ENCODE assay signal across 21 mouse cellular contexts in the genomic region with DNA sequence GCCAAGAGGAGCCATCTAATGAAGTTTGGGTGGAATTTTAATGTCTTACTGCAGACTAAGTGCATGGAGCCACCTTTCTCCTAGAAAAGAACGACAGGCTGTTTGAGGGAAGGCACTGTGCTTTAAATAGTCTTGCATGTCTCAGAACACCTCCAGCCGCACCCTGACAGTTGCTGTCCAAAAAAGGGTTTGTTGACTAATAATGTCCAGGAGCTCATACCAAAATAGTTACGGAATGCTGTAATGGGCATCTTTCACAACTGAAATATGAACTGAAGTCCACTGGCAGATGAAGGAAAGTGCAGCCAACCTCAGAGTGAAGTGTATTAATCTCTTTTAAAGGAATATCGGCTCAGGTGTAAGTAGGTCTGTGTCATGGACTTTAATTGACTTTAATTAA. TPM values are rescaled to one million over a fixed set of nuclear protein-coding genes. Genes with fewer than 3 reads are reported as not detected.
DNase-seq lines count a peak whose midpoint lies in the region; ATAC-seq and TF ChIP-seq lines count a peak whose summit lies in the region.
"Had no signal": no experiment of that assay in that cellular context is flagged by ENCODE, and none has a peak within 500 bp of the region (broad histone marks: within the 10 kb centered on the region; RNA-seq: fewer than 3 reads in every experiment).

No protein-coding gene starts in this region.

- no peaks in the 10 kb centered on the region for H3K9me3 ChIP-seq in lung, postnatal 0 days (ENCODE audit: low read length)
- no peaks in the 10 kb centered on the region for H3K9me3 ChIP-seq in heart, embryonic 15.5 days (replicated peaks)
- no peaks in the 10 kb centered on the region for H3K9me3 ChIP-seq in midbrain, postnatal 0 days (ENCODE audit: low read length)
- H3K9me3 ChIP-seq: embryonic facial prominence, embryonic 12.5 days; hindbrain, embryonic 15.5 days had no signal

- no peak overlapping the region for H3K27ac ChIP-seq in lung, postnatal 0 days (ENCODE audit: low read length)
- peak overlapping the region; percentile 64 for H3K27ac ChIP-seq in heart, embryonic 15.5 days
- H3K27ac ChIP-seq in midbrain, postnatal 0 days (ENCODE audit: low read depth, low read length): no peak overlapping the region
- H3K27ac ChIP-seq: embryonic facial prominence, embryonic 12.5 days; gastrocnemius, adult 2 months; hindbrain, embryonic 15.5 days had no signal

- ATAC-seq in lung, postnatal 0 days: no peak
- no peak; the same call in 1 of the 2 replicates for ATAC-seq in heart, embryonic 15.5 days (replicated peaks; ENCODE audit: insufficient number of reproducible peaks, insufficient read depth, low FRiP score, low read depth)
- ATAC-seq in midbrain, postnatal 0 days (ENCODE audit: low FRiP score): no peak
- ATAC-seq: forebrain, embryonic 16.5 days; intestine, embryonic 16.5 days had no signal

- no peak overlapping the region for H3K4me2 ChIP-seq in lung, postnatal 0 days (replicated peaks; ENCODE audit: low read depth, low read length)
- no peak overlapping the region; the same call in 1 of the 2 replicates for H3K4me2 ChIP-seq in heart, embryonic 15.5 days
- H3K4me2 ChIP-seq in midbrain, postnatal 0 days (ENCODE audit: low read depth, low read length, poor library complexity, severe bottlenecking): no peak overlapping the region
- H3K4me2 ChIP-seq: embryonic facial prominence, embryonic 12.5 days; hindbrain, embryonic 15.5 days had no signal

- no peak overlapping the region for H3K9ac ChIP-seq in lung, postnatal 0 days (replicated peaks; ENCODE audit: low read depth)
- no peak overlapping the region for H3K9ac ChIP-seq in heart, embryonic 15.5 days
- no peak overlapping the region for H3K9ac ChIP-seq in midbrain, postnatal 0 days (replicated peaks; ENCODE audit: low read length, poor library complexity, severe bottlenecking)
- H3K9ac ChIP-seq: embryonic facial prominence, embryonic 12.5 days; hindbrain, embryonic 15.5 days had no signal

- no peak overlapping the region for H3K4me3 ChIP-seq in lung, postnatal 0 days (ENCODE audit: low read depth, low read length)
- no peak overlapping the region for H3K4me3 ChIP-seq in heart, embryonic 15.5 days
- H3K4me3 ChIP-seq in midbrain, postnatal 0 days (ENCODE audit: low read depth, low read length): no peak overlapping the region
- H3K4me3 ChIP-seq: embryonic facial prominence, embryonic 12.5 days; gastrocnemius, adult 2 months; hindbrain, embryonic 15.5 days had no signal

- no peak for TF ChIP-seq EP300 in lung, postnatal 0 days (IDR thresholded peaks at IDR 0.05)

- DNase-seq in heart, adult 11 months: peak; percentile 56
- no peak for DNase-seq in heart, postnatal 36 days
- peak; percentile 6 for DNase-seq in lung, postnatal 0 days (ENCODE audit: low spot score)
- no peak for DNase-seq in lung, postnatal 10 days
- DNase-seq in heart, postnatal 4 days: peak; percentile 7
- DNase-seq in cerebellum, adult 8-10 months: no peak
- DNase-seq in midbrain, postnatal 0 days (ENCODE audit: low spot score): no peak
- DNase-seq: adrenal gland, postnatal 25 days; cerebellum, adult 2 months; cerebellum, postnatal 25 days; gastrocnemius, adult 2 months; gastrocnemius, postnatal 25 days; kidney, adult 2 months had no signal

- intact Hi-C loops in heart, postnatal 36 days (cut with DNase I): no loop called here

- H3K4me1 ChIP-seq in lung, postnatal 0 days (ENCODE audit: insufficient read depth, low read depth, low read length): no peaks in the 10 kb centered on the region
- peaks cover 4% of the 10 kb centered on the region; the same call in 1 of the 2 replicates for H3K4me1 ChIP-seq in heart, embryonic 15.5 days (replicated peaks)
- H3K4me1 ChIP-seq in midbrain, postnatal 0 days (ENCODE audit: insufficient read depth, low read length): no peaks in the 10 kb centered on the region
- H3K4me1 ChIP-seq: embryonic facial prominence, embryonic 12.5 days; hindbrain, embryonic 15.5 days had no signal

- no peak for TF ChIP-seq CTCF in lung, postnatal 0 days (IDR thresholded peaks at IDR 0.05)
- no peak for TF ChIP-seq CTCF in midbrain, postnatal 0 days (IDR thresholded peaks at IDR 0.05)

- 48% methylated on average over 4 of the region's 4 CpGs for WGBS in lung, postnatal 0 days
- WGBS in heart, embryonic 15.5 days: 33% methylated on average over 4 of the region's 4 CpGs
- 73% methylated on average over 4 of the region's 4 CpGs for WGBS in midbrain, postnatal 0 days

- H3K36me3 ChIP-seq in lung, postnatal 0 days (ENCODE audit: insufficient read depth, low read length): no peaks in the 10 kb centered on the region
- H3K36me3 ChIP-seq in heart, embryonic 15.5 days: no peaks in the 10 kb centered on the region
- no peaks in the 10 kb centered on the region for H3K36me3 ChIP-seq in midbrain, postnatal 0 days (ENCODE audit: insufficient read depth, low read length)
- H3K36me3 ChIP-seq: embryonic facial prominence, embryonic 12.5 days; hindbrain, embryonic 15.5 days had no signal

- H3K27me3 ChIP-seq in lung, postnatal 0 days (replicated peaks; ENCODE audit: insufficient read depth, low read length): no peaks in the 10 kb centered on the region
- H3K27me3 ChIP-seq in heart, embryonic 15.5 days: no peaks in the 10 kb centered on the region
- H3K27me3 ChIP-seq in midbrain, postnatal 0 days (ENCODE audit: insufficient read depth, low read length): no peaks in the 10 kb centered on the region
- H3K27me3 ChIP-seq: embryonic facial prominence, embryonic 12.5 days; hindbrain, embryonic 15.5 days had no signal

RNA-seq across cellular contexts. Expression of gene Armh4, which starts 7.4 kb away (rescaled TPM):
- 1 to 10 TPM; 6.5 to 8.1 TPM for total RNA-seq in heart, postnatal 36 days (2021)
- 1.9 and 2.7 TPM in 2 replicates for polyA plus RNA-seq in lung, postnatal 0 days (2015; fragmentation: Nextera tagmentation; extraction: Ambion mirVana)
- polyA plus RNA-seq in heart, embryonic 15.5 days (2015; fragmentation: Nextera tagmentation; extraction: Ambion mirVana): 40.7 and 43.1 TPM in 2 replicates
- 10 to 100 TPM in 1 of 2 experiments, 1 to 10 TPM in 1; 9.9 to 10.8 TPM for total RNA-seq in heart, postnatal 4 days (2021)
- total RNA-seq in midbrain, postnatal 0 days (2014; rRNA removed): 23.3 and 24.6 TPM in 2 replicates
- 17.9 and 18.1 TPM in 2 replicates for polyA plus RNA-seq in midbrain, postnatal 0 days (2015; fragmentation: Nextera tagmentation; extraction: Ambion mirVana)
- total RNA-seq: granulocyte monocyte progenitor cell, adult 5-6 weeks; MEL had no signal
- polyA plus RNA-seq: C2C12 had no signal

Comparison
In these comparisons a context has a peak if more than half of its experiments do, and no peak if none do; other contexts are left out.
1. DNase-seq: peak in heart, adult 11 months (single experiment), lung, postnatal 0 days (single experiment) and heart, postnatal 4 days (single experiment); none in heart, postnatal 36 days (0 of 2), lung, postnatal 10 days (single experiment), cerebellum, adult 8-10 months (single experiment) and midbrain, postnatal 0 days (single experiment).